Mouse (Mus musculus) adrenal gland, adult (tissue): Measurements from ENCODE around the gene Olfr133.
"Not testable (repeated sequence)": the region's sequence is repeated elsewhere in the genome, so short reads cannot be mapped to it uniquely, and the experiment has no call there.

Source experiments
- DNase-seq, 2 experiments: peaks; one replicate each; pipeline ENCODE4 v3.0.0; 2022 to 2023; ENCODE audit warnings: low spot score in 1 of 2; ENCODE audit not compliant: inconsistent age in 2 of 2

The Olfr133 gene

GRCm38 (mm10) chr17:38144981-38145380 lies at the start of gene Olfr133:
Gene Olfr133, plus strand, starts transcription at chr17:38145281.
- DNase-seq, result no peak

GRCm38 (mm10) chr17:38124199-38124598 lies 20.9 kb upstream of the Olfr133 start:
- not testable (repeated sequence) for DNase-seq

- not testable (repeated sequence) for DNase-seq
Measured at GRCm38 (mm10) chr17:38125371-38125770, 19.7 kb upstream of the Olfr133 start.

GRCm38 (mm10) chr17:38134426-38134825 lies 10.7 kb upstream of the Olfr133 start, which contains the start of gene Olfr132:
Gene Olfr132, minus strand, starts transcription at chr17:38134526.
- DNase-seq, result no peak

- DNase-seq, result no peak
Measured at GRCm38 (mm10) chr17:38171088-38171487, 26.0 kb downstream of the Olfr133 start, which contains the start of gene Olfr134. Gene Olfr134, plus strand, starts transcription at chr17:38171388.
